Mouse (Mus musculus) hindbrain, embryonic 16.5 days (tissue): ENCODE measurements at regions not wholly inside any gene's neighbourhood (a gene's known extent, or its start where the extent isn't known, plus 50 kb on each side); places are given as distances from the start of the nearest gene placed in this dataset.

ENCODE experiments used
- ATAC-seq: fragments of 200-750 bp; cut with Nextera tagmentation; 2 replicates; pipeline ENCODE4 v1.8.0; 2017; ENCODE audit warnings: moderate TSS enrichment, moderate library complexity
- H3K27ac ChIP-seq: fragments of 300-500 bp; sonication (generic); 2 replicates; pipeline ENCODE4 v1.5.1; 2014; ENCODE audit warnings: low read depth, mild to moderate bottlenecking, control low read depth, low read length, moderate library complexity
- H3K27me3 ChIP-seq: fragments of 300-500 bp; sonication (generic); replicated peaks from 2 replicates; pipeline ENCODE4 v1.6.1; 2014; ENCODE audit warnings: low read length; ENCODE audit not compliant: control insufficient read depth, insufficient read depth
- H3K36me3 ChIP-seq: fragments of 300-500 bp; sonication (generic); 2 replicates; pipeline ENCODE4 v1.6.1; 2014; ENCODE audit warnings: mild to moderate bottlenecking, low read length, moderate library complexity, mixed read lengths; ENCODE audit not compliant: control insufficient read depth, insufficient read depth
- H3K4me1 ChIP-seq: fragments of 300-500 bp; sonication (generic); 2 replicates; pipeline ENCODE4 v1.6.1; 2014; ENCODE audit warnings: low read depth, low read length; ENCODE audit not compliant: control insufficient read depth, insufficient read depth
- H3K4me2 ChIP-seq: fragments of 300-500 bp; sonication (generic); 2 replicates; pipeline ENCODE4 v1.6.1; 2014; ENCODE audit warnings: mild to moderate bottlenecking, low read length, control low read depth, moderate library complexity
- H3K4me3 ChIP-seq: fragments of 300-500 bp; sonication (generic); 2 replicates; pipeline ENCODE4 v1.5.1; 2014; ENCODE audit warnings: mild to moderate bottlenecking, low read length, control low read depth, moderate library complexity
- H3K9ac ChIP-seq: fragments of 300-500 bp; sonication (generic); 2 replicates; pipeline ENCODE4 v1.6.1; 2014; ENCODE audit warnings: low read depth, mild to moderate bottlenecking, control low read depth, low read length, moderate library complexity
- H3K9me3 ChIP-seq: fragments of 300-500 bp; sonication (generic); 2 replicates; pipeline ENCODE4 v1.6.1; 2014; ENCODE audit warnings: mild to moderate bottlenecking, low read length, moderate library complexity; ENCODE audit not compliant: control insufficient read depth
- WGBS: fragments of 180-500 bp; shearing (Covaris S2); extraction: QIAGEN DNeasy Blood & Tissue Kit; methylation state at CpG from one replicate; pipeline ENCODE4 v1.1.7; 2014; 5-methylcytosine and 5-hydroxymethylcytosine counted together

DNA sequence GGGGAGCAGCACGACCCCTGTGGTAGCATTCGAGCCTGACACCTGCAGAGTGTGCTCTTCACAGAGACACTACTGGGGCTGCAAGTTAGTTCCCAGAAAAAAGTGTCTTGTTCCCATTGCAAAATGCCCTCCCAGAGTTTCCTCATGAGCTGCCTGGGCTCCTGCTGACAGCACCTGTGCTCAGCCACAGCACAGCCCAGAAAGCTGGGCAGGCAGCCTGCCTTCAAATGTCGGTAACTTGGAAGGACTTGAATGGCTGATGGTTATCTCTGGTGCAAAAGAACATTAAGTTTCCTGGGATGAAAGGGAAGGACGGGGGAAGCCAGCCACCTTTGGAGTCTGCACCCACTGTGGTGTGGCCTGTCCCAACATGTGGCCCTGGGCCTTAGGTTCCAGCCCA is 126.2 kb downstream of the Bmp7 start:
- H3K9ac ChIP-seq, result no peak overlapping the region

DNA sequence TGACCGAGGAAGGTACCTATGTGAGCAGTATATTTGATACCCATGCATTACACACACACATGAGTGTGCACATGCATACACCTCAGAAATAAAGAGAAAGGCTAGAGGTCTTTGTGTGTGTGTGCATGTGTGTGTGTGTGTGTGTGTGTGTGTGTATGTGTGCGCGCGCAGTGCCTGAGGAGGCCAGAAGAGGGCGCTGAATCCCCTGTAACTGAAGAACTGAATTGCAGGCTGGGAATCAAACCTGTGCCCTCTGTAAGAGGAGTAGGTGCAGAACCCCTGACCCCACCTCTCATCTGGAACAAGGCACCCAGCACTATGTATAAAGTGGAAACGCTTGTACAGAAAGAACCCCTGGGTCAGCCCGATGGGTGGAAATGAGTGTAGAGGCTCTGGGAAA is 125.0 kb downstream of the Bmp7 start:
- Histone ChIP-seq H3K27me3 (no peaks in the 10 kb centered on the region), H3K27ac (no peak overlapping the region), H3K9me3 (no peaks in the 10 kb centered on the region), H3K4me2 (no peak overlapping the region), H3K36me3 (no peaks in the 10 kb centered on the region), H3K4me1 (no peaks in the 10 kb centered on the region), H3K9ac (no peak overlapping the region), H3K4me3 (no peak overlapping the region)
- 98% methylated on average over 7 of the region's 7 CpGs for WGBS
- no peak for ATAC-seq

More for the DNA sequence above, 126.2 kb downstream of the Bmp7 start:
- Histone ChIP-seq H3K4me2 (no peak overlapping the region), H3K27ac (no peak overlapping the region), H3K4me1 (no peaks in the 10 kb centered on the region), H3K9me3 (peaks cover under 1% of the 10 kb centered on the region; the same call in 1 of the 2 replicates), H3K36me3 (no peaks in the 10 kb centered on the region), H3K4me3 (no peak overlapping the region), H3K27me3 (no peaks in the 10 kb centered on the region)
- no peak for ATAC-seq
- WGBS, result 70% methylated on average over 4 of the region's 4 CpGs

DNA sequence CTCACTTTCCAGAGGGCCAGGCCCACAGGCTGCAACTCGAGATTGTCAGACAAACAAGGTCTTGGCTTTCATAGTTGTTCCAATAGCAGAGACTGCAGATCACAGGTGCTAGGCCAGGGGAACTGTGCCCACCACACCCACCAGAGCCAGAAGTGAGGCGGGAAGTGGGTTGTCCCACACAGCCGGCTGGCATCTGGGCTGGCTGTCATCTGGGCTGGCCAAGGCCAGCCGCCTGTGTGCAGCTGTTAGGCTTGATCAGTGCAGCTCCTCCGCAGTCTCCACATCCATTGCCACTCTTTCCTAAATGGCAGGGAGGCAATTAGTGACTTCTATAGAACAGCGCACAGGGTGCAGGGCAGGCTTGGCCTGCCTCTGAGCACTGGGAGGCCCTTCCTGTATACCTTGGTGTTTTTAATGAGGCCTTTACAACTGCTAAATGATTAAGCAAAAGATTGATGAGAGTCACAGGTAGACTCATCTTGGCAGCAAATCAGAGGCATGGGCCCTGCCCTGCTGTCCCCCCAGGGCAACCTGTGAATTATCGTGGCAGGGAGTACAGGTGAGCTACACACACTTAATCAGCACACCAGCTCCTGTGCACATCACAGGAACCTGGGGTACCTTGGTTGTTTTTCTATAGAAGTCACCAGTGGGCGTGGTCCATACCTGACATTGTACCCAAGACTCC is 122.9 kb downstream of the Bmp7 start:
- Histone ChIP-seq H3K9ac (no peak overlapping the region), H3K27me3 (no peaks in the 10 kb centered on the region), H3K27ac (no peak overlapping the region), H3K4me3 (no peak overlapping the region), H3K9me3 (no peaks in the 10 kb centered on the region), H3K4me2 (no peak overlapping the region), H3K4me1 (no peaks in the 10 kb centered on the region), H3K36me3 (no peaks in the 10 kb centered on the region)
- WGBS, result 73% methylated on average over 8 of the region's 8 CpGs
- no peak for ATAC-seq
